Mouse (Mus musculus) forebrain, embryonic 15.5 days (tissue): ENCODE measurements at regions not wholly inside any gene's neighbourhood (a gene's known extent, or its start where the extent isn't known, plus 50 kb on each side); places are given as distances from the start of the nearest gene placed in this dataset.

Experiments
- ATAC-seq: fragments of 200-750 bp; cut with Nextera tagmentation; replicated peaks from 2 replicates; pipeline ENCODE4 v1.8.0; 2017; ENCODE audit warnings: mild to moderate bottlenecking, moderate TSS enrichment, moderate library complexity
- H3K27ac ChIP-seq: fragments of 300-500 bp; sonication (generic); replicated peaks from 2 replicates; pipeline ENCODE4 v1.5.1; 2015; ENCODE audit warnings: mild to moderate bottlenecking, inconsistent platforms
- H3K27me3 ChIP-seq: fragments of 300-500 bp; sonication (generic); 2 replicates; pipeline ENCODE4 v1.6.1; 2015; ENCODE audit warnings: inconsistent platforms
- H3K36me3 ChIP-seq: fragments of 300-500 bp; sonication (generic); 2 replicates; pipeline ENCODE4 v1.6.1; 2015; ENCODE audit warnings: mild to moderate bottlenecking, inconsistent platforms
- H3K4me1 ChIP-seq: fragments of 300-500 bp; sonication (generic); 2 replicates; pipeline ENCODE4 v1.6.1; 2015; ENCODE audit warnings: inconsistent platforms
- H3K4me2 ChIP-seq: fragments of 300-500 bp; sonication (generic); replicated peaks from 2 replicates; pipeline ENCODE4 v1.6.1; 2015; ENCODE audit warnings: mild to moderate bottlenecking, inconsistent platforms
- H3K4me3 ChIP-seq: fragments of 300-500 bp; sonication (generic); 2 replicates; pipeline ENCODE4 v1.5.1; 2015; ENCODE audit warnings: mild to moderate bottlenecking, inconsistent platforms
- H3K9ac ChIP-seq: fragments of 300-500 bp; sonication (generic); replicated peaks from 2 replicates; pipeline ENCODE4 v1.6.1; 2015; ENCODE audit warnings: mild to moderate bottlenecking, inconsistent platforms
- H3K9me3 ChIP-seq: fragments of 300-500 bp; sonication (generic); 2 replicates; pipeline ENCODE4 v1.6.1; 2016; ENCODE audit warnings: inconsistent platforms
- WGBS: fragments of 180-500 bp; shearing (Covaris S2); methylation state at CpG from one replicate; pipeline ENCODE4 v1.1.7; 2015; ENCODE audit warnings: mixed read lengths; 5-methylcytosine and 5-hydroxymethylcytosine counted together

DNA sequence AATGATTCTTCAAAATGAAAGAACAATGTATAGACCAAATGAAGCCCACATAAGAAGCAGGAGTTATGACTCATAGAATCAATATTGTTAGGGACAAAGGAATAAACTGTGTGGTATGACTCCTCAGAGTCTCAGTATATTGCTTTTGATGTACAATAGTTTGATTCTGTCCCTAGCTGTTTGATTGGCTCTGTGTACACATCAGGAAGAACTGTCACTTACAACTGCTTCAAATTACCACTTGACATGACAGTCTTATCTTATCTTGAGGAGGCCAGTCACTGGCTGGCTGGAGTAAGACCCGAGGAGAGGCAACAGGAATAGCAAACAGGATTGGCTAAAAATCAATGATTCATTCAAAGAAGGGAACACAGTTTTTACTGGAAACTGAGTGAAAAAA, 1333.5 kb upstream of the Gm38303 start:
- Histone ChIP-seq H3K27me3 (no peaks in the 10 kb centered on the region), H3K4me2 (no peak overlapping the region), H3K4me1 (no peaks in the 10 kb centered on the region), H3K4me3 (no peak overlapping the region), H3K27ac (no peak overlapping the region), H3K9me3 (no peaks in the 10 kb centered on the region), H3K9ac (no peak overlapping the region), H3K36me3 (no peaks in the 10 kb centered on the region)
- WGBS: 64% methylated on average over 1 of the region's 1 CpGs
- ATAC-seq: no peak

DNA sequence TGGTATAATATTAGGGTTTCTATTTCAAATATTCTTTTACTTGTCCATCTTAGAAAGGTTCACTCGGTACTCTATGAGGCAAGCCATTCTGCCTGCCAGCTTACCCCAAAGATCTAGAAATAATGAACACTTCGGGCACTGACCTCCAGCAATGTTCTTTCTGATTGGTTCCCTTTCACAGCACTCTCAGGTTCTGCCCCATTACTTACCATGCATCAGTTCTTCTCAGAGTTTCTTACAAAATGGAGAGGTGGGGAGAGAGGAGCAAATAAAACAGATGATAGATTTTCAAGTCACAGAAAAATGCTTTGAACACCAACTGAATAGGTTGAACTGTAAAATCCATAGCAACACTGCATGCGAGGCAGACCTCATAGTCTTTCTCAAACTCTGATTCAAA, 1303.8 kb upstream of the Gm38303 start:
- no peaks in the 10 kb centered on the region for H3K27me3 ChIP-seq
- H3K4me1 ChIP-seq: no peaks in the 10 kb centered on the region
- H3K36me3 ChIP-seq: no peaks in the 10 kb centered on the region
- H3K9ac ChIP-seq: no peak overlapping the region
- no peak overlapping the region for H3K4me3 ChIP-seq
- WGBS: 85% methylated on average over 3 of the region's 3 CpGs
- H3K27ac ChIP-seq: no peak overlapping the region
- no peaks in the 10 kb centered on the region for H3K9me3 ChIP-seq
- no peak overlapping the region for H3K4me2 ChIP-seq
- no peak for ATAC-seq

DNA sequence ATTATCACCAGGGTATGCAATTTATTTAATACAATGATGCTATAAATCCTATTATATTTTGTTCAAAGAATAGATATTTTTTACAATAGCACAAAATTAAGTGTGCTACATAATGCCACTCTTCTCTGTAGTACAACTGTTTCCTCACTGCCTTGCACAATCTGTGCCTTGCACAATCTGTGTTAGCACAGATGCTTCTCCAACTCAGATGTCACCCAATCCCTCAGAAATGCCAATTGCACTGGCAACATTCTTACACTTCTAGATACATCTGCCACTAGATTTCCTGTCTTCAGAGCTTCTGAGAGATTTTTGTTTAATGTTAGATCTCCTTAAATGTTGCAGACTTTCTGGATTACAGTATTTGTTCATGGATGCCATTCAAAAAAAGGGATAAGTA, 1266.0 kb upstream of the Gm38303 start:
- ATAC-seq: 0 out of 2 replicates have a peak, but pooled peaks have one; percentile 53
- Histone ChIP-seq H3K9ac (no peak overlapping the region), H3K27ac (no peak overlapping the region), H3K27me3 (no peaks in the 10 kb centered on the region), H3K4me3 (no peak overlapping the region), H3K4me1 (no peaks in the 10 kb centered on the region), H3K4me2 (no peak overlapping the region), H3K9me3 (no peaks in the 10 kb centered on the region), H3K36me3 (no peaks in the 10 kb centered on the region)

DNA sequence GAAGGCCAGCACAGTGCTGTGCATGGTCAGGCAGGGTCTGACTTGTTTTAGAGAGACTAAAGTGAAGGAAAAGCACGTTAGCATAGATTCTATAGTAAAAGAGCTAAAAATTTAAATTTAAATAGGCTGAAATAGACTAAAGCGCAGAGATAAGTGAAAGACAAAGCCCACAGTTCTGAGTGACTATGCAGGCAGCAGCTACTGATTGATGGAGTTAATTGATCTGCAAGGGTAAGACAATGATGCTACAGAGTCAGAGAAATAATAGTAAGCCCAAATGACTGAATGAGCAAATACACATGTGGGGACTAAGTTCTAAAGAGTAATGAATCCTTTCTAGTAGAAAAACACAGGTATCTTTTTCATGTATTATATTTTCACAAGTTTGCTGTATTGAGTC, 1228.4 kb upstream of the Gm38303 start:
- no peak overlapping the region for H3K4me2 ChIP-seq
- no peaks in the 10 kb centered on the region for H3K4me1 ChIP-seq
- no peaks in the 10 kb centered on the region for H3K36me3 ChIP-seq
- H3K27me3 ChIP-seq: no peaks in the 10 kb centered on the region
- H3K9me3 ChIP-seq: no peaks in the 10 kb centered on the region
- WGBS: 26% methylated on average over 2 of the region's 2 CpGs
- no peak for ATAC-seq
- H3K4me3 ChIP-seq: no peak overlapping the region
- no peak overlapping the region for H3K27ac ChIP-seq
- H3K9ac ChIP-seq: no peak overlapping the region

DNA sequence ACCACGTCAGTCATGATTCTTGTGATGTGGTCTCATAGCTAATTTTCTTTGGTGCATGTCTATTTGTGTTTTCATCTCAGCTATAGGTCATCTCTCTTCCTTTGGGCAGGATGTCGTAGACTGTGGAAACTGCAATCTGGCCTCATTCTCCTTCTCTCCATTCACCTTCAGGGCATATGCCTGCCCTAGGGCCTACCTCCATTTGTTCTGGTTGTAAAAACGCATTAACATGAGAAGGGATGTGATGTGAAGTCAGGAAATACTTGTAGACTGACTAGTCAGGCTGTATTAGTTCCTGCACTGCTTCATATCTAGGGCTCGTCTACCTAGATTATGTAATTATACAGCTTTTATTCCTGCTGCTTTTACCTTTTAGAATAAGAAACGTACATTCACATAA, 1227.4 kb upstream of the Gm38303 start:
- ATAC-seq: no peak
- Histone ChIP-seq H3K9ac (no peak overlapping the region), H3K27me3 (no peaks in the 10 kb centered on the region), H3K4me2 (no peak overlapping the region), H3K4me3 (no peak overlapping the region), H3K4me1 (no peaks in the 10 kb centered on the region), H3K9me3 (no peaks in the 10 kb centered on the region), H3K36me3 (no peaks in the 10 kb centered on the region), H3K27ac (no peak overlapping the region)
- 87% methylated on average over 5 of the region's 5 CpGs for WGBS
